Mouse (Mus musculus): ENCODE data around the gene Scube3.

Scube3 gene

DNA sequence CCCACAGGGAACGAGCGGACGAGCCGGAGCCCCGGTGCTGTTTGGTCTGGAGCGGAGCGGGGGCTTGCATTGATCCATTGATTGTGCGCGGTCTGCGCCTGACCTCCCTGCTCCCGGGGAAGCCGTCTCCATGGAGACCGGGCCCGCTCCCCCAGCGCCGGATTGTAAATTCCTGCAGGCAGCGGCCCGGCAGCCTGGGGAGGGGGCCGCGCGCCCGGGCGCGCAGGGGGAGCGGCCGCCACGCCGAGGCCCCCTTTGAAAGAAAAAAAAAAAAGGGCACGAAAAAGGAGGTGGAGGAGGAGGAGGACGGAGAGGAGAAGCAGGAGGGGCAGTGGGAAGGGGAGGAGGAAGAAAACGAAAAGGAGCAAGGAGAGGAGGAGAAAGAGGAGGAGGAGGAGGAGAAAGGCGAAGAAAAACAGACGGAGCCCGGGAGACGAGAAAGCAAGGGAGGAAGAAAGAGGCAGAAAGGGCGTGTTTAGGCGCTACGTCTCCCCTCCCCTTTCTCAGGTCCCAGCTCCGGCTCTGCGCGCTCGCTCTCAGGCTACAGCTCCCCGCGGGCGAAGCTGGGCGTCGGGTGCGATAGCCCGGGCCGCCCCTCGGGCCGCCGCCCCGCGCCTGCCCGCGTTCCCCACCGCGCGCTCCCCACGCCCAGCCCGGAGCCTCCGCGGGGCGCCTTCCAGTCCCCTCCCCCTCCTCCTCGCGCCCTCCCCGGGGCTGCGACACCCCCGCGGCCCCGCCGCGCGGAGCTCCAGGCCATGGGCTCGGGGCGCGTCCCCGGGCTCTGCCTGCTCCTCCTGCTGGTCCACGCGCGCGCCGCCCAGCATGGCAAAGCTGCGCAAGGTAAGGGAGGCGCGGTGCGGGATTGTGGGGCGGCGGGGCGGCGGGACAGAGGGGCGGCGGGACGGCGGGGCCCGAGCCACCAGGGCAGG lies at the start of gene Scube3:
TSS of gene Scube3 (plus strand) at position 371 of the 929 bp plus-strand sequence.
- in situ Hi-C loops (cut with MboI, MseI) = no loop called here

- in situ Hi-C loops (cut with MboI, MseI) = no loop called here
Observed at GRCm38 (mm10) chr17:28092297-28092696, 49.6 kb upstream of the Scube3 start.

GRCm38 (mm10) chr17:28093837-28094236 lies 48.1 kb upstream of the Scube3 start:
- in situ Hi-C loops (cut with MboI, MseI) = no loop called here

GRCm38 (mm10) chr17:28096418-28096817 lies 45.5 kb upstream of the Scube3 start:
- in situ Hi-C loops (cut with MboI, MseI) = no loop called here

- in situ Hi-C loops (cut with MboI, MseI) = no loop called here
Observed at GRCm38 (mm10) chr17:28097308-28097707, 44.6 kb upstream of the Scube3 start.

DNA sequence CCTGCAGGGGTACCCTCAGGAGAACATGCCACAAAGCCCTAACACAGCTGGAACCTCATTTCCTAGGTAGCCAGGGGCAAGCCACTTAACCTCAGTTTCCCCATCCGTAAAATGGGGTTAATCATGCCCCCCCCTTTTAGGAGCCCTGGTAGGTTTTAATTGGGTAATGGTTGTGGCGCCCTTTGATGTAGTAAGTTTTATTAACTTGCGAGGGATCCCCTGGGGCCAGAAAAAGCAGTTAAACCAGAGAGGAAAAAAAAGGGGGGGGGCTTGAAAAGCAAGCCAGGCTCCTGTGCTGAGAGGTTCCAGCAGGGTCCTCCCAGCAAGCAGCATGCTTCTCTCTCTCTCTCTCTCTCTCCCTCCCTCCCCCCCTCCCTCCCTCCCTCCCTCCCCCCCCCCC lies 42.9 kb upstream of the Scube3 start:
- in situ Hi-C loops (cut with MboI, MseI) = no loop called here

- in situ Hi-C loops (cut with MboI, MseI) = no loop called here
Observed at GRCm38 (mm10) chr17:28100669-28101068, 41.3 kb upstream of the Scube3 start.

- in situ Hi-C loops (cut with MboI, MseI) = no loop called here
Observed at GRCm38 (mm10) chr17:28101284-28101887, 40.6 kb upstream of the Scube3 start.

- in situ Hi-C loops (cut with MboI, MseI) = no loop called here
Observed at GRCm38 (mm10) chr17:28101902-28102319, 40.0 kb upstream of the Scube3 start.

- in situ Hi-C loops (cut with MboI, MseI) = no loop called here
Observed at GRCm38 (mm10) chr17:28104416-28104815, 37.5 kb upstream of the Scube3 start.

GRCm38 (mm10) chr17:28106352-28106751 lies 35.6 kb upstream of the Scube3 start:
- in situ Hi-C loops (cut with MboI, MseI) = no loop called here

GRCm38 (mm10) chr17:28107275-28107674 lies 34.7 kb upstream of the Scube3 start:
- in situ Hi-C loops (cut with MboI, MseI) = no loop called here

- in situ Hi-C loops (cut with MboI, MseI) = no loop called here
Observed at GRCm38 (mm10) chr17:28112266-28112665, 29.7 kb upstream of the Scube3 start.

DNA sequence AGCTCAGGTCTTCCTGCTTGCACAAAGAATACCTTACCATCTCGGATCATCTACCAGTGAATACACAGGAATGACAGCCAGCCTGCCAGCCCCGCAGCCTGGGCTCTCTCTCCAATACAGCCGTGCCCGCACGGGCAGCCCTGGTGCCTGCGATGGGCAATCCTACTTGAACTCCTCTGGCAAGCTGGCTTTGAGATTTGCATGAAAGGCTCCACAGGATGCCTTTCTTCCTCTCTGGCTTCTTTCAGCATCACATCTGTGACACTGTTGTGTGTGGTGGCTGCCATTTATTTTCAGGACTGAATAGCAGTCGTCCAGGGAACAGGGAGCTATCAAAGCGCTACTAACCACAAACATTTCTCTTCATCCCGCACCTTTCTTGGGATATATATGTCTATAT lies 25.6 kb upstream of the Scube3 start:
- in situ Hi-C loops (cut with MboI, MseI) = loop anchor here (5.0 kb wide), 1 partner anchor 36 kb away; no protein-coding TSS in a partner anchor

- in situ Hi-C loops (cut with MboI, MseI) = loop anchor here (5.0 kb wide), 1 partner anchor 35 kb away; no protein-coding TSS in a partner anchor
Observed at GRCm38 (mm10) chr17:28117451-28118209, 24.3 kb upstream of the Scube3 start.

GRCm38 (mm10) chr17:28120460-28120859 lies 21.5 kb upstream of the Scube3 start:
- in situ Hi-C loops (cut with MboI, MseI) = no loop called here

DNA sequence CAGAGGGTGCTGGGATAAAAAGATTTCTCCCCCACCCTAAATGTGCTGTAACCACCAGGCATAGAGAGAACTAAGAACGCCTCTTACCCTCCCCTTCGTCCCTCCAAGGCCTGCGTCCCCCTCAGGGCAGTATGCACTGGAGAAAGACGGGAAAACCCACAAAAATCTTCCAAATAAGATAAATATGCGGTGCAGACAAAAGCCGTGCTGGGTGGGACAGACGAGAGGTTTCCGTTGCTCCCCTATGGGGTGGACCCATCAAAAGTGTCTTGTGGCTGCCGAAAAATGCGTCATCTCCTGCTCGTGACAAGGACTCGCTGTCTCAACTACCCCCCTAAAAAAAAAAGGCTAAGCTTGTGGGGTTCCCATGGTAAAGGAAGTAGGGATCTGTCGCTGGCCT lies 19.0 kb upstream of the Scube3 start:
- in situ Hi-C loops (cut with MboI, MseI) = no loop called here

- in situ Hi-C loops (cut with MboI, MseI) = no loop called here
Observed at GRCm38 (mm10) chr17:28123627-28124026, 18.3 kb upstream of the Scube3 start.

DNA sequence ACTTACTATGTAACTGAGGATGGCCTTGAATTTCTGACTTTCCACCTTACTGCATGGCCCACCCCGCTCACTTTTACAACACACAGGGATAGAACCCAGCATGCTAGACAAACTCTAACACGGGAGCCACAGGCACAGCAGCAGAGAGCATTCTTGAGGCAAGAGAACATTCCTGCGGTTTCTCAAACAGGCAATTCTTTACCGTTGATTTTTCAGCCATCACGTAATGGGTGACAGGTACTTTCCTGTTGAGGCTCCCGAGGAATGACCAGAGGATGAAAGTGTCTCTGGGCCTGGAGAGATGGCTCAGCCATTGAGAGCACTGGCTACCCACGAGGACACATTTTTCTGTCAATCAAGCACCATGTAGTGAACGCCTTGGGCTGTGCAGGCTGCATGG lies 17.6 kb upstream of the Scube3 start:
- in situ Hi-C loops (cut with MboI, MseI) = no loop called here

- in situ Hi-C loops (cut with MboI, MseI) = no loop called here
Observed at GRCm38 (mm10) chr17:28129796-28130195, 12.1 kb upstream of the Scube3 start.

DNA sequence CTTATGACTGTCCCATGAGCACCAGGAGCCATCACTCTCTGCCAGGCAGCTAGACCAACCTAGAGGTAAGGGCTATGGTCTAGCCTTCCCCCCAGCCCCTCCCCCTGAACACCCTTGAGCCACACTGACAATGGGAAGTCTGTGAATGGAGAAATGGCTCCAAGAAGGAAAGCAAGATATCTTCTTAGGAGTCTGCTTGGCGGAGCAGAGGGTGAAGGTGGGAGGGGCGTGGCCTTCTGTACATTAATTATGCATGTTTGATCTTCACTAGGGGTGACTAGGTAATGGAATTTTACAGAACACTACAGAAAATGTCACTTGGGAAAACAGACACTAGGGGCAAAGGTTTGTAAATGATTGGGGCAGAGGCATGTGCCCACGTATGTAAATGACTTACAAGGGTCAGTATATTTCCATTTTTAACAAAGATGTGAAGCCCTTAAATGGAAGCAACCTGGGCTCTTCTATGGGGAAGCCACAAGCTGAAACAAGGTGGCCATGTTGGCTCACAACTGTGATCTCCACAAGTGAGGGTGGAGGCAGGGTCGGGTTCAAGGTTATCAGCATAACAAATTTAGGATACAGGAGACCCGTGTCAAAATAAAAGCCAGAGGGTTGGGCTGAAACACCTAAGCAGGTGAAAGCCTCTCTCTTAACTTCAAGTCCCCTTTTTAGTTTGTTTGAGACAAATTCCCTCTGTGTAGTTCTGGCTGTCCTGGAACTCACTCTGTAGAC lies 11.4 kb upstream of the Scube3 start:
- in situ Hi-C loops (cut with MboI, MseI) = no loop called here

Data from T-helper 2 cell (primary cell).